Mouse (Mus musculus): ENCODE data around the gene Psd4. TPM values are rescaled to one million over a fixed set of nuclear protein-coding genes. Genes with fewer than 3 reads are reported as not detected.

Gene Psd4
- polyA plus RNA-seq, 1 experiment from 2014 or later: 2.5 TPM

DNA sequence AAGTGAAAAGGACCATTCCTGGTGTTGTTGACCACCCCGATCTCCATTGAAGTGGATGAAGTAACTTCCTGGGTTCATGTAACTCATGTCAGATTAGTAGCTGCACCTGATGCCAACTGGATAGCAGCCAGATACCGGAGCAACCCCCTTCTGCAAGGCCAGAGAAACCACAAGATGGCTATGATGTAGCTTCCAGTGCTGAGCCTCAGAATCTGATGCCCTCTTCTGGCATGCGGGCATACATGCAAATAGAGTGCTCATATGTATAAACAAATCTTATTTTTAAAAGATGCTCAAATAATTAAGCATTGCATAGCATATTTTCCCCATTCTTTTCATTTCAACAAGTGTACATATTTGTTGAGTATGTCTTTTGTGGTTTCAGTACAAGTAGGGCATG lies 3.6 kb upstream of the Psd4 start:
- Histone ChIP-seq H3K27me3 (peaks cover 13% of the 10 kb centered on the region; the same call in 1 of the 2 replicates), H3K36me3 (no peaks in the 10 kb centered on the region), H3K4me1 (peaks cover 6% of the 10 kb centered on the region; the same call in 1 of the 2 replicates), H3K9me3 (no peaks in the 10 kb centered on the region), H3K4me2 (no peak overlapping the region), H3K27ac (no peak overlapping the region), H3K4me3 (no peak overlapping the region), H3K9ac (no peak overlapping the region)
- 75% methylated on average over 3 of the region's 3 CpGs for WGBS
- ATAC-seq (ENCODE audit: insufficient number of reproducible peaks, insufficient read depth, low FRiP score, low TSS enrichment, low read depth): no peak

DNA sequence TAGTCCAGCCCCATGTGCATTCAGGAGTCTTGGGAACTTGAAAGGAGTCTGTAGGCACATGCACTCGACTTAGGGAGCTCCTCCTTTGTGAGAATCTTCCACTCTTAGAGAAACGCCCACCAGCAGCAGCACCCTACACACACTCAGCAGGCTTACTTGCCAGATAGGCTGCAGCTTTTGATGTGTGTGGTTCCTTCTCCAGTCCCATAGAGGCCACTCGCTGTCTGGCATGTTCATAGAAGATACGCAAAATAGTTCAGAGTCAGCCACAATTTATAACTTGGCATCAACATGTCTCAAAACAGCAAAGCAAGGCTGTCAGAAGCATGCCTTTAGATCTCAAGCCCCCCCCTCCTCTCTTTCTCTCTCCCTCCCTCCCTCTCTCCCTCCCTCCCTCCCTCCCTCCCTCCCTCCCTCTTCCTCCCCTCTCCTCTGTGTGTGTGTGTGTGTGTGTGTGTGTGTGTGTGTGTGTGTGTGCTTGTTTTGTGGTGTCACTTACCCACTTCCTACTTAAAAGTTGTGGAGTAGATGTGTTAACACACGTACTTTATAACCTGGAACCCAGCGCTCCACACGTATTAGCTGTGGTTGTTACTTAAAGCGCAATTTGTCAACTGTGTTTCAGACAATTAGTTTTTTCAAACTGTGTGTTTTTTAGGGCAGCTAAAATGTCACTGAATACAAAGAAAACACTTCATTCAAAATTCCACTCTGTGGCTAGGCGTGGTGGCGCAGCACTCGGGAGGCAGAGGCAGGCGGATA lies 985 bp upstream of the Psd4 start:
- H3K27ac ChIP-seq: no peak overlapping the region
- ATAC-seq (ENCODE audit: insufficient number of reproducible peaks, insufficient read depth, low FRiP score, low TSS enrichment, low read depth): no peak
- no peak overlapping the region for H3K9ac ChIP-seq
- H3K4me2 ChIP-seq: no peak overlapping the region
- H3K36me3 ChIP-seq: no peaks in the 10 kb centered on the region
- H3K4me3 ChIP-seq: no peak overlapping the region
- peaks cover 14% of the 10 kb centered on the region; the same call in 1 of the 2 replicates for H3K27me3 ChIP-seq
- 70% methylated on average over 12 of the region's 12 CpGs for WGBS
- H3K9me3 ChIP-seq: no peaks in the 10 kb centered on the region
- H3K4me1 ChIP-seq: peaks cover 6% of the 10 kb centered on the region; the same call in 1 of the 2 replicates

DNA sequence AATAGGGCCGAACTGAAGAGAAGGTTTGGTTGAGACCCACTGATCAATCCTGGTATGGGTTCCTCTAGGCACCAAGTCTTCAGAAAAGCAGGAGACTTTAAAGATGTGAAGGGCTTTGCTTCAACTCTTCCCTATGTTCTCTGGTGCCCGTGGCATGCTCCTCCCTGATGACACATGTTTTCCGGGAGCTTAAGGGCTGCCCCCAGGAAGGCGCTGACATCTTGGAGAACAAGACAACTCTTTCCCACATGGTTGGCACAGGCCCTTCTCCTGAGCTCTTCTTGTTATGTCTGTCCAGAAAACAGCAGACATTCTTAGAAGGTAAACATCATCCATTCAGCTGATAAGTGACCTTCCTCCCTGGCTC lies 498 bp downstream of the Psd4 start:
- Histone ChIP-seq H3K4me3 (peak overlapping the region; percentile 44), H3K9ac (no peak overlapping the region), H3K36me3 (no peaks in the 10 kb centered on the region), H3K9me3 (no peaks in the 10 kb centered on the region), H3K27ac (no peak overlapping the region), H3K4me2 (peak overlapping the region; percentile 80), H3K4me1 (peaks cover 6% of the 10 kb centered on the region; the same call in 1 of the 2 replicates), H3K27me3 (peaks cover 14% of the 10 kb centered on the region; the same call in 1 of the 2 replicates)
- WGBS: 58% methylated on average over 4 of the region's 4 CpGs
- ATAC-seq (ENCODE audit: insufficient number of reproducible peaks, insufficient read depth, low FRiP score, low TSS enrichment, low read depth): no peak

DNA sequence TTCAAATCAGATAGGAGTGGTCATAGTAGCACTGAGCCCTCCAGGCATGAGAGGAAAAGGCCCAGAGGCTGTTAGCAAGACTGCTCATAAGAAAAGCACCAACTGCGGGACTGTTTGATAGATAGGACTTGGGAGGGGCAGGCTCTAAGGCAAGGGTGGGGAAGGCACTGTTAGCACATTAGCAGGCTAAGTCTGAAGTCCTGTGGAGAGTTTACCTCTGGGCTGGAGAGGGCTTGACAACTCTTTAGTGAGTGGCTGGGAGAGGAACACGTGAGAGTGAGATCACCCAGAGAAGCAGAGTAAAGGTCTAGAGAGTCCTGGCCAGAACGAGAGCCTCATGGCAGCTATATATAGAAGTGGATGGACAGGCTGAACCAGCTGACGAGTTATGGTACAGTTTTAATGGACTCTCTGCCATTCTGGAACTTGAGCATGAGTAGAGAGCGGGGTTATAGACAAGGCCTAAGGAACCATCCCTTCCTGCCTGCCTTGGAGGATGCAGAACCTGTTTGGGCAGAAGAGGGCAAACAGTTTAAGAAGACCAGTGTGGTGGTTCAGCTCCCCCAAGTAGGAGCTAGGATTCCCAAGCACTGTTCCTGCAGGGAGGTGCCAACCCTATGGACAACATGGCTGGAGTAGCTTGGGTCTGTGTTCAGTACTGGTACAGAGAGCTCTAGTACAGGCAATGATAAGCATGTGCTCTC lies 11.5 kb downstream of the Psd4 start:
- Histone ChIP-seq H3K4me1 (no peaks in the 10 kb centered on the region), H3K36me3 (no peaks in the 10 kb centered on the region), H3K9me3 (no peaks in the 10 kb centered on the region), H3K4me3 (no peak overlapping the region), H3K4me2 (no peak overlapping the region), H3K9ac (no peak overlapping the region), H3K27ac (no peak overlapping the region), H3K27me3 (no peaks in the 10 kb centered on the region)
- WGBS: 72% methylated on average over 5 of the region's 5 CpGs
- no peak for ATAC-seq (ENCODE audit: insufficient number of reproducible peaks, insufficient read depth, low FRiP score, low TSS enrichment, low read depth)

- ATAC-seq (ENCODE audit: insufficient number of reproducible peaks, insufficient read depth, low FRiP score, low TSS enrichment, low read depth): no peak
- no peak overlapping the region for H3K4me2 ChIP-seq
- H3K36me3 ChIP-seq: no peaks in the 10 kb centered on the region
- H3K9me3 ChIP-seq: no peaks in the 10 kb centered on the region
- H3K4me1 ChIP-seq: no peaks in the 10 kb centered on the region
- no peaks in the 10 kb centered on the region for H3K27me3 ChIP-seq
- H3K4me3 ChIP-seq: no peak overlapping the region
- no peak overlapping the region for H3K9ac ChIP-seq
- WGBS: 73% methylated on average over 9 of the region's 9 CpGs
- H3K27ac ChIP-seq: no peak overlapping the region
These were observed 15.3 kb downstream of the Psd4 start for GRCm38 (mm10) chr2:24382456-24383230.

- ATAC-seq (ENCODE audit: insufficient number of reproducible peaks, insufficient read depth, low FRiP score, low TSS enrichment, low read depth): no peak
- WGBS: 77% methylated on average over 3 of the region's 3 CpGs
These were observed 16.3 kb downstream of the Psd4 start for GRCm38 (mm10) chr2:24383636-24384035.

DNA sequence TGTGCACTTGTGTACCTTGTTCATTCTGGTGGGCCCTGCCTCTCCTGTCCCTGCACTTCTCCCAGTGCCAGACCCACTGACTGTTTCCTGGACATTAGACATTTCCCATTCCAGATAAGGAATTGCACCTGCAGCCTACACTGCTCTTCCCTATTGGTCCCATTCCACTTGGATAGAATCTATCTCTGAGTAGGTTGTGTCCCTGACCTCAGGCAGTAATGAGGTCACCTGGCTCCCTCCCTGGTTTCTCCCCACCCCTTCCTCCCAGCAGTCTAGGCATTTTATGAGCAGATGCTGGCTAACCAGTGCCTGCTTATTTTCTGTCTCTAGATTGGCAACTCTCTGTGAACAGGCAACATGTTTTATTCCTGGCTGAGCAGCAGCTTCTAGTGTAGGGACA lies 17.0 kb downstream of the Psd4 start:
- H3K27ac ChIP-seq: no peak overlapping the region
- no peaks in the 10 kb centered on the region for H3K36me3 ChIP-seq
- no peak overlapping the region for H3K9ac ChIP-seq
- no peaks in the 10 kb centered on the region for H3K27me3 ChIP-seq
- no peaks in the 10 kb centered on the region for H3K9me3 ChIP-seq
- no peak overlapping the region for H3K4me3 ChIP-seq
- no peaks in the 10 kb centered on the region for H3K4me1 ChIP-seq
- H3K4me2 ChIP-seq: no peak overlapping the region
- ATAC-seq (ENCODE audit: insufficient number of reproducible peaks, insufficient read depth, low FRiP score, low TSS enrichment, low read depth): no peak

More at GRCm38 (mm10) chr2:24383636-24384035, 16.3 kb downstream of the Psd4 start:
- no peak overlapping the region for H3K4me2 ChIP-seq
- no peak overlapping the region for H3K9ac ChIP-seq
- H3K36me3 ChIP-seq: no peaks in the 10 kb centered on the region
- no peak overlapping the region for H3K27ac ChIP-seq
- H3K4me1 ChIP-seq: no peaks in the 10 kb centered on the region
- H3K27me3 ChIP-seq: no peaks in the 10 kb centered on the region
- H3K4me3 ChIP-seq: no peak overlapping the region
- no peaks in the 10 kb centered on the region for H3K9me3 ChIP-seq

DNA sequence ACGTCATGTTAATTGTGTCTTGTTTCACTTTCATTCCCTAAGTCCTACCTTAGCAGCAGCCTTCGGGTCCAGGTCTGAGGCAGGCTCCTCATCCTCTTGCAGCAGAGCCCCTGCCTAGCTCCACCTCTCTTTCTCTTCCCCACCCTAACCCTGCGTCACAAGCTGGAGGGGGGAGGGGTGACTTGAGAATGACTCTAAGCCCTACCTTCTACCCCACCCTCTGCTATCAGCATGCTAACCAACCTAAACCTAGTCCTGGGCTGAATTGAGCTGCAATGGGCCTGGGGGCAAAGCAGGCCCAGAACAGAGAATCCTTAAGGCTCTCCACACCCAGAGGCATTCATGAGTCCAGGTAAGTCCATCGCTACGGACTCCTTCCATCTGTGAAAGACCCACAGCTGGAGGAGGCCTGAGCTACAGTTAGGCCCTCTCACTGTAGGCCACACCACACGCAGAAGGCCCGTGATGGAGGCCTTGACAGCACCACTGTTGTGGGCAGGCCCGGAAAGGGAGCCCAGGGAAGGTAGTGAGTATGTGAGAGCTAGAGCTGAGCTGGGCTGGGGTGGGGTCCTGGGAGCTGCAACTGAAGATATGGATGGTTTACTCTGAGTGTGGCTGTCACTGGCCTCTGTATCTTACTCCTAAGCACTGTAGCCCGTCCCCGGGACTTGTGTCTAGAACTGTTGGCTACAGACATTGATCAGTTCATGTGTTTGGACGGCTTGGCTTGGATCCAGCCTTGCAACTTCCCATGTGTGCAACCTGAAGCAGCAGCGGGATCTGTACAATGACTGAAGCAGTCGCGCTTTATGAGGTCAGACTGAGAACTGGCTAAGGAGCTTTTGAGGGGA lies 18.0 kb downstream of the Psd4 start:
- H3K27me3 ChIP-seq: no peaks in the 10 kb centered on the region
- no peak overlapping the region for H3K9ac ChIP-seq
- no peaks in the 10 kb centered on the region for H3K9me3 ChIP-seq
- ATAC-seq (ENCODE audit: insufficient number of reproducible peaks, insufficient read depth, low FRiP score, low TSS enrichment, low read depth): 0 out of 2 replicates have a peak, but pooled peaks have one; percentile 45
- no peak overlapping the region for H3K4me2 ChIP-seq
- no peaks in the 10 kb centered on the region for H3K4me1 ChIP-seq
- no peak overlapping the region for H3K4me3 ChIP-seq
- WGBS: 76% methylated on average over 14 of the region's 14 CpGs
- no peaks in the 10 kb centered on the region for H3K36me3 ChIP-seq
- H3K27ac ChIP-seq: no peak overlapping the region

- Histone ChIP-seq H3K4me2 (no peak overlapping the region), H3K9me3 (no peaks in the 10 kb centered on the region)
- ATAC-seq (ENCODE audit: insufficient number of reproducible peaks, insufficient read depth, low FRiP score, low TSS enrichment, low read depth): no peak
These were observed 19.0 kb downstream of the Psd4 start for GRCm38 (mm10) chr2:24386158-24386963.

DNA sequence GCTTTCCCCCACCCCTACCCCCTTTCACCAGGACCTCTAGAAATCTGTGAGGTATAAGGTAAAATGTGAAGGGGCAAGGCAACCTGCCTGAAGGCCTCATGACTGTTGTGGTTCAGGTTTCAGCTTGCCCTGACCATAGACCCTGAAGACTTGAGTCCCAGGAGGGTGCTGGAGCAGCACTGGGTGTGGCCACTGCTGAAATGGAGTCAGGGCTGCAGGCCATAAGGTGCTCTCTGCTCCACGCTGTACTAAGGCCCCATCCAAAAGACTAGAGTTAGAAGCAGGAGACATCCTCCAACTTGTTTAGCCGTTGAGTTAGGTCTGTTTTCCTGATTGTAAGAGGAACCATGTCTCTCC lies 19.6 kb downstream of the Psd4 start:
- no peaks in the 10 kb centered on the region for H3K4me1 ChIP-seq
- no peak overlapping the region for H3K27ac ChIP-seq
- no peak for ATAC-seq (ENCODE audit: insufficient number of reproducible peaks, insufficient read depth, low FRiP score, low TSS enrichment, low read depth)
- H3K27me3 ChIP-seq: no peaks in the 10 kb centered on the region
- no peak overlapping the region for H3K4me3 ChIP-seq
- H3K36me3 ChIP-seq: no peaks in the 10 kb centered on the region
- H3K9me3 ChIP-seq: no peaks in the 10 kb centered on the region
- 87% methylated on average over 2 of the region's 2 CpGs for WGBS
- H3K4me2 ChIP-seq: no peak overlapping the region
- H3K9ac ChIP-seq: no peak overlapping the region

More at GRCm38 (mm10) chr2:24386158-24386963, 19.0 kb downstream of the Psd4 start:
- Histone ChIP-seq H3K9ac (no peak overlapping the region), H3K4me3 (no peak overlapping the region), H3K27ac (no peak overlapping the region), H3K4me1 (no peaks in the 10 kb centered on the region), H3K27me3 (no peaks in the 10 kb centered on the region), H3K36me3 (no peaks in the 10 kb centered on the region)
- 87% methylated on average over 21 of the region's 21 CpGs for WGBS
